Mouse (Mus musculus) liver, embryonic 15.5 days (tissue): Measurements from ENCODE around the gene Rps12. TPM values are rescaled to one million over a fixed set of nuclear protein-coding genes. Genes with fewer than 3 reads are reported as not detected.
A peak's percentile ranks its signal among the peaks of the same experiment; 100 is the strongest.

Experiments used
- ATAC-seq: fragments of 200-750 bp; cut with Nextera tagmentation; 2 replicates; pipeline ENCODE4 v1.8.0; 2017; ENCODE audit warnings: moderate number of reproducible peaks, mild to moderate bottlenecking, moderate library complexity; ENCODE audit not compliant: insufficient read depth
- H3K27ac ChIP-seq: fragments of 300-500 bp; sonication (generic); replicated peaks from 2 replicates; pipeline ENCODE4 v1.5.1; 2015; ENCODE audit warnings: mild to moderate bottlenecking, inconsistent platforms
- H3K27me3 ChIP-seq: fragments of 300-500 bp; sonication (generic); 2 replicates; pipeline ENCODE4 v1.6.1; 2015; ENCODE audit warnings: mild to moderate bottlenecking, inconsistent platforms
- H3K36me3 ChIP-seq: fragments of 300-500 bp; sonication (generic); replicated peaks from 2 replicates; pipeline ENCODE4 v1.6.1; 2015; ENCODE audit warnings: moderate library complexity, mild to moderate bottlenecking, inconsistent platforms
- H3K4me1 ChIP-seq: fragments of 300-500 bp; sonication (generic); replicated peaks from 2 replicates; pipeline ENCODE4 v1.6.1; 2015; ENCODE audit warnings: inconsistent platforms
- H3K4me2 ChIP-seq: fragments of 300-500 bp; sonication (generic); 2 replicates; pipeline ENCODE4 v1.6.1; 2015; ENCODE audit warnings: moderate library complexity, mild to moderate bottlenecking, inconsistent platforms
- H3K4me3 ChIP-seq: fragments of 300-500 bp; sonication (generic); replicated peaks from 2 replicates; pipeline ENCODE4 v1.5.1; 2015; ENCODE audit warnings: mild to moderate bottlenecking, inconsistent platforms
- H3K9ac ChIP-seq: fragments of 300-500 bp; sonication (generic); 2 replicates; pipeline ENCODE4 v1.6.1; 2015; ENCODE audit warnings: moderate library complexity, mild to moderate bottlenecking, inconsistent platforms
- H3K9me3 ChIP-seq: fragments of 300-500 bp; sonication (generic); replicated peaks from 2 replicates; pipeline ENCODE4 v1.6.1; 2016; ENCODE audit warnings: inconsistent platforms
- WGBS: fragments of 180-500 bp; shearing (Covaris S2); methylation state at CpG from one replicate; pipeline ENCODE4 v1.1.7; 2015; ENCODE audit warnings: mixed read lengths; ENCODE audit not compliant: insufficient replicate concordance; 5-methylcytosine and 5-hydroxymethylcytosine counted together
- polyA plus RNA-seq: library from polyadenylated mRNA; unstranded; fragments of >200 nt; fragmentation: Nextera tagmentation; extraction: Ambion mirVana; gene quantifications from 2 replicates; pipeline ENCODE4 v1.2.1, GENCODE M21; 2015

Rps12 gene
- 118 and 126 TPM in 2 replicates for polyA plus RNA-seq

DNA sequence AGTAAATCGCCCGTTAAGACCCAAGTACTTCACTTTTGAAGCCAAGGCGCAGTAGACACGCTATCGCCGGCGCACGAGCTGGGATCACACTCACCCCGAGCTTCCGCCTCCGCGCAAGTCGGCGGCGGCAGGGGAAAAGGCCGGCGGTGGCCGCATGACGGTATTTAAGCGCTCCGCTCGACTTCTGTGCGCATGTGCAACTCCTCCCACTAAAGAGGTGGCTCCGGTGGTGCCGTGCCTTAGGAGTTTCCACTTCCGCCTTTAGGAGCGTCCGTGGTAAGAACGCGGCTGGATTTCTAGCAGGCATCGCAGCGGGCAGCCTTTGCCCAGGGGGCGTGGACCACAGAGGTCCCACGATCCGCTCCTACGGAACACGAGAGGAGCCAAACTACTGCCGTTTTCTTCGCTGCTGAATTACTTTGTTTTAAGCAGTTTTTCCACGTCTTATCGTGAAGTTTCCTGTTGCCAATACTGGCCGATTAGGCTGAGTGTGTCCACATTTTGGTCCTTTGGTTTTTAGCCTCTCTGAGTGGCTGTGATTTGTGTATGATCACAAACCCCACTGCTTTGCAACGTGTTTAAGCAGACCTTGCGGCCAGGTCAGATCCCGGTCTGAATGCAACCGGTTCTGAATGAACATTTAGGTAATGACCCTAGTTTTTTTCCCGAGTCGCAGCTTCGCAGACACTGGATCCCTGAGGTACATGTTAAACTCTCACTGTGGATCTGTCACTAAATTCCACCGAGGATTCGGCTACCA, at the start of gene Rps12:
Gene Rps12 (minus strand): TSS at position 214 of the 760 bp plus-strand sequence.
- WGBS = under 1% methylated on average over 51 of the region's 51 CpGs
- H3K4me2 ChIP-seq = peak within 1 kb of the TSS; percentile 82
- peak within 1 kb of the TSS; percentile 87 for H3K9ac ChIP-seq
- H3K4me3 ChIP-seq = peak within 1 kb of the TSS; percentile 92
- H3K9me3 ChIP-seq = no peaks in the 10 kb centered on the region
- peaks cover 53% of the 10 kb centered on the region for H3K4me1 ChIP-seq
- H3K27me3 ChIP-seq = no peaks in the 10 kb centered on the region
- ATAC-seq = peak; percentile 94
- H3K27ac ChIP-seq = peak within 1 kb of the TSS; percentile 76
- H3K36me3 ChIP-seq = peaks cover 34% of the 10 kb centered on the region

DNA sequence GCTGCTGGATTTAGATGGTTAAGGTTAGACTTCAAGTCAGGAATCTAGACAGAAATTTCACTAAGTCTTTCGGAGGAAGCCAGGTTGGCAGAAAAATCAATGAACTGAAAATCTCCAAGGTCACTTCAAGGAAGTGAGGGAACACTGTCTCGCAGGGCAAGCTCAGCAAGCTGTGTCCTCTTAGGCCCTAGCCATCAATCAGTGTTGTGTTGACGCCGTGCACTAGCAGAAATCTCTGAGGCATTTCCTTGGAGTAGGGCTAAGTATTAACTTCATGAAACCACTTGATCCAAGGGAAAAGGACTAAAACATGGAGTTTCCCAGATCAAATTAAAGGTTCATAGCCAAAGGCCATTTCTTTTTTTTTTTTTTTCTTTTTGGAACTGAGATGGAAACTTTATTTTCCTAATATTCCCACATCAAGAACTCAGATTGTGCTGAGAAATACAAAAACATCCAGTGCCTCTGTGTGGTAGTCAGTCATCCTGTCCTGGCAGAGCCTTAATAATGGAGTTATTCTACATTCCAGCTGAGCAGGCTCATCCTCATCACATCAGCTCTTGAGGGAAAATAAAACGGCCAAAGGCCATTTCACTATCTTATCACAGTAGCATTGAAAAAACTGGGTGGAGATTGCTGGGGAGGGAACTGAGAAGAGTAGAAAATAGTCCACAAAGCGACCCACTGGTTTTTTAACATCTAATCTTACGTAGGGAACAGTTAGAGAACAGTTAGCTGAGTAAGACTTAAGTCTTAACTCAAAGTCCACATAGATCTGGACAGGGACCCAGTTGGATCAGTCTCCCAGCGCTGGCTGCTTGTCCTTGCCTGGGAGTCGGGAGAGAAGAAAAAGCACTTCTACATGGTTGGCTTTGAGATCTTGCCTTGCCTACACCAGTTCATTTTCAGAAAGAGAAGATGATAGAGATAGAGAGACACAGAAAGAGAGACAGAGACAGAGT, 49.2 kb upstream of the Rps12 start:
- WGBS = 45% methylated on average over 9 of the region's 9 CpGs
- no peak overlapping the region for H3K4me3 ChIP-seq
- no peaks in the 10 kb centered on the region for H3K27me3 ChIP-seq
- no peak overlapping the region for H3K9ac ChIP-seq
- H3K27ac ChIP-seq = no peak overlapping the region
- no peak for ATAC-seq
- H3K4me2 ChIP-seq = no peak overlapping the region
- no peaks in the 10 kb centered on the region for H3K9me3 ChIP-seq
- no peaks in the 10 kb centered on the region for H3K36me3 ChIP-seq
- H3K4me1 ChIP-seq = no peaks in the 10 kb centered on the region

DNA sequence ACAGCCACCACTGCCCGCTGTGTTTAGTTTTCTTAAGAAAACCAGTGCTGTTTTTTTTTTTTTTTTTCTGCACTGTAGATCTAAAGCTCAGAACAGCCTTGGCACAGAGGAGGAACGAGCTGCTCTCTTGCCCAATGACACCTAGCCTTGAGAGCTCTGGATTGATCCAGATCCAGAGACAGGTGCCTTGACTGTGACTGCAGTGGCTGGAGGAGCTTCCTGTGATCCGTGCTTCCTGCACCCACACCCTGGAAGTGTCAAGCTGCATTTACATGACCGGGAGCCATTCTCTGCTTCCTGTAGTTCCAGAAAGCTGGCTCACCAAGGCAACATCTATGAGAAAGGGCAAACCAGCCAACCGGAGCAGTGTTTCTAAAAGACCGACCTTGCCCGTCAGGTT, 39.4 kb upstream of the Rps12 start:
- no peaks in the 10 kb centered on the region for H3K9me3 ChIP-seq
- no peak overlapping the region for H3K27ac ChIP-seq
- no peaks in the 10 kb centered on the region for H3K27me3 ChIP-seq
- no peak for ATAC-seq
- H3K4me1 ChIP-seq = no peaks in the 10 kb centered on the region
- H3K9ac ChIP-seq = no peak overlapping the region
- H3K4me2 ChIP-seq = no peak overlapping the region
- 0 out of 2 replicates have a peak, but pooled peaks cover 10% of the 10 kb centered on the region for H3K36me3 ChIP-seq
- 73% methylated on average over 7 of the region's 7 CpGs for WGBS
- H3K4me3 ChIP-seq = no peak overlapping the region

DNA sequence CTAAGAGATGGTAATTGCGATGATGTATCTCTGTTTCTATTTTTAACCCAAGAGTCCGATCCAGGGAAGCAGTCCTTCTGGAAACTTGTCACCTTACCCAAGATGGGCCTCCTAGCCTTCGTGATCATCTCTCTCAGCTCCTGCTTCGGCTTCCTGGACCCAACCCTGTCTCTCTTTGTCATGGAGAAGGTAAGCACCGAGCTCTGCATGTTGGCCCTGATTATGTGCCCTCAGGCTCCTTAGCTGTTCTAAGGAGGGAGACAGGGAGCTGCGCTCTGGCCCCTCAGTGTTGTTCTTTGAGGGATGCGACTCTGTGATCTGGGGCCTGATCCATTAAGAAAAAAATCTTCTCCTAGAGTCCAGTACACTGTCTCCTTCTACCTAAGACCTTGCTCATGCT, 29.2 kb upstream of the Rps12 start:
- no peak overlapping the region for H3K27ac ChIP-seq
- H3K4me2 ChIP-seq = no peak overlapping the region
- H3K27me3 ChIP-seq = no peaks in the 10 kb centered on the region
- 73% methylated on average over 7 of the region's 7 CpGs for WGBS
- no peaks in the 10 kb centered on the region for H3K36me3 ChIP-seq
- ATAC-seq = no peak
- no peaks in the 10 kb centered on the region; the same call in 1 of the 2 replicates for H3K4me1 ChIP-seq
- no peaks in the 10 kb centered on the region for H3K9me3 ChIP-seq
- H3K4me3 ChIP-seq = no peak overlapping the region
- H3K9ac ChIP-seq = no peak overlapping the region

DNA sequence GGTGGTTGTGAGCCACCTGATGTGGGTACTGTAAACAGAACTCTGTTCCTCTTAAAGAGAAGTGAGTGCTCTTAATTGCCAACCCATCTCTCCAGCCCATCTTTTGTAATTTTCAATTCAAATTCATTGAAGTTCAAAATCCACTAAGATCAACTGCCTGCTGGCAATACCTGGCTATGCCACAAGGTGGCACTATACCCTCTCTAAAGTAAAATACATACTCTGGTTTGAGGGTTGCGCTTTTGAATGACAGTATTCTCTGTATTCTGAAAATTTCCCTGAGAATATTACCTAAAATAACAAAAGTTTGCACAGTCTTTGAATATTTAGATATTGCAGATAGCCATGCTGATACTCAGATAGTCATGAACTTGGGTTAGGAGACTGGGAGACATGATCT, 28.1 kb upstream of the Rps12 start:
- WGBS = 45% methylated on average over 1 of the region's 1 CpGs
- no peaks in the 10 kb centered on the region; the same call in 1 of the 2 replicates for H3K4me1 ChIP-seq
- no peaks in the 10 kb centered on the region for H3K9me3 ChIP-seq
- H3K27me3 ChIP-seq = no peaks in the 10 kb centered on the region
- no peak overlapping the region for H3K27ac ChIP-seq
- no peak overlapping the region for H3K4me2 ChIP-seq
- ATAC-seq = no peak
- H3K9ac ChIP-seq = no peak overlapping the region
- no peaks in the 10 kb centered on the region for H3K36me3 ChIP-seq
- H3K4me3 ChIP-seq = no peak overlapping the region

DNA sequence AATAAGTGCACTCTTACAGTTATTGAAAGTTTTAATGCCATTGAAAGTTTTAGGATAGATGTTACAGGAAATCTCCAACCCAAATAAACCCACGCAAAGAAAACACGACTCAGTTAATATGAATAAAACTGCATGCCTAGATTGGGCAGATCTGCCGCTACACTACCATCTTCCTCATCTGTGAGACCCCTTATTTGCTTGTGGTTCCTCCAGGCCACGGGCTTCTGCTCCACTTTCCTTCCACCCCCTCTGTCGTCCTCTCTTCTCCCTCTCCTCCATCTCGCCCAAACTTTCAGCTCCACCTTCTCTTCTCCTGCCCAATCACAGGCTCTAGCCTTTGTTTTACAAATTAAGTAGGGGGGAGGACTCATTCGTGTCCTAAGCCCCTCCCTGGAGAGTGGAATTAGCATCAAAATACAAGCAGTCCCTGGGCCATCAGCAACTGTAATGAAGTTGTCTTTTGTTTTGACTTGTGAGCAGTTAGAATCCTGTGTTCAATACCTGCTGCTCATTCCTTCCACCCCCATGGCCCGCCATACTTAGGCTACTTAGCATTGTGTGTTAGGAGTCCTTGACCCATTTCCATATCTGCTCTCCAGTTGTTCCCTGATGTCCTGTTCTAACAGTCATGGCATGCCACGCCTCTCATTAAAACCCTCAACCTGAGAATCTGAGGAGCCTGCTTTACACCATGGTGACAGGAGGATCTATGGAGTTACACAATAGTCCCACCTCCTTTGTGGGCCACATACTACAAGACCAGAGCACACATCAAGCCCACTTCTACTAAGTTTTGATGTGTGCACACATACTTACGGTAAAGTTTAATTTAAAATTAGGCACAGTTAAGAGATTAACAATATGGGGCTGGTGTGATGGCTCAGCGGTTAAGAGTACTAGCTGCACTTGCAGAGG, 26.0 kb upstream of the Rps12 start:
- no peaks in the 10 kb centered on the region for H3K36me3 ChIP-seq
- 50% methylated on average over 11 of the region's 11 CpGs for WGBS
- no peaks in the 10 kb centered on the region for H3K27me3 ChIP-seq
- H3K27ac ChIP-seq = no peak overlapping the region
- no peaks in the 10 kb centered on the region for H3K9me3 ChIP-seq
- no peak overlapping the region for H3K4me2 ChIP-seq
- ATAC-seq = no peak
- H3K4me3 ChIP-seq = no peak overlapping the region
- H3K4me1 ChIP-seq = no peaks in the 10 kb centered on the region; the same call in 1 of the 2 replicates
- H3K9ac ChIP-seq = no peak overlapping the region

DNA sequence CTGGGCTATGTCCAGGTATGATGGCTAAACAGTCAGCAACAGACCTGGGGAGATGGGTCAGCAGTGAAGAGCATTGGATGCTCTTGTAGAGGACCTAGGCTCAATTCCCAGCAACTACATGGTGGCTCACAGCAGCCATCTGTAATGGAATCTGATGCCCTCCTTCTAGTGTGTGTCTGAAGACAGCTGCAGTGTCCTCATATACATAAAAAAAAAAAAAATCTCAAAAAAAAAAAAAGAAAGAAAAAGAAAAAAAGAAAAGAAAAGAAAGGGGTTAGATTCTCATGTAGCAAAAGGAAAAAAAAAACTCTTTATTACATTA, 25.3 kb upstream of the Rps12 start:
- Histone ChIP-seq H3K4me3 (no peak overlapping the region), H3K4me1 (no peaks in the 10 kb centered on the region; the same call in 1 of the 2 replicates), H3K9me3 (no peaks in the 10 kb centered on the region), H3K36me3 (no peaks in the 10 kb centered on the region), H3K9ac (no peak overlapping the region), H3K27me3 (no peaks in the 10 kb centered on the region), H3K4me2 (no peak overlapping the region), H3K27ac (no peak overlapping the region)
- ATAC-seq = no peak

DNA sequence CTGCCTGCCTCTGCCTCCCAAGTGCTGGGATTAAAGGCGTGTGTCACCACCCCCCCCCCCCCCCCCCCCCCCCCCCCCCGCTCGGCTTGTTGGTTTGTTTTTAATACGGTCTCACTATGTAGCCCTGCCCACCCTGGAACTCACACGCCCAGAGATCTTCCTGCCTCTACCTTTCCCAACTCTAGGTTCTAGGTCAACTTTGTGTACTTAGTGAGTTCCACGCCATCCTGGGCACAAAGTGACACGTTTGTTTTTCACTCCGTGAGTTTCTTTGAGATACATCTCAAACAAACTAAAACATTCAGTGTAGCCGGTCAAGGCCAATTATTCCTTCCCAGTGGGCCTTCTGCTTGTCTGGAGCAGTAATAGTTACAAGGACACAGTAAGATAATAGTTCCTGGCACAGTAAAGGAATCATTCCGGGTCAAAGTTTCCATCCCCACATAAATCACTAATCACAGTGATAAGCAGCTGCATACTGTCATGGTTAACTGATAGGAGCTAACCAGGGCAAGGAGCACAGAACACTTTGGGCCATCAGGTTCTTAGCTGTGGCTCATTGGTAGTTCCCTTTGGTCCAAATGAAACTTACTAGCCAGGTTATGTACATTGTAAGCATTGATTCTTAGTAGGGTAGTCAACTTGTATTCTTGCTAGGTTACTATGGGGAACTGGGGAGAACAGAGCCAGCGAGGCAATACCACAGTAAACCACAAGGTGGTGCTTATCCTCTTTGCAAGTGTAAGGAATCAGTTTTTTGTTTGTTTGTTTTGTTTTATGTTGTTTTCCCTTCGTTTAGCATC, 24.8 kb upstream of the Rps12 start:
- Histone ChIP-seq H3K9ac (no peak overlapping the region), H3K4me2 (no peak overlapping the region), H3K36me3 (no peaks in the 10 kb centered on the region), H3K27me3 (no peaks in the 10 kb centered on the region), H3K4me1 (no peaks in the 10 kb centered on the region; the same call in 1 of the 2 replicates), H3K27ac (no peak overlapping the region), H3K4me3 (no peak overlapping the region), H3K9me3 (no peaks in the 10 kb centered on the region)
- ATAC-seq = no peak
- WGBS = 45% methylated on average over 9 of the region's 12 CpGs

DNA sequence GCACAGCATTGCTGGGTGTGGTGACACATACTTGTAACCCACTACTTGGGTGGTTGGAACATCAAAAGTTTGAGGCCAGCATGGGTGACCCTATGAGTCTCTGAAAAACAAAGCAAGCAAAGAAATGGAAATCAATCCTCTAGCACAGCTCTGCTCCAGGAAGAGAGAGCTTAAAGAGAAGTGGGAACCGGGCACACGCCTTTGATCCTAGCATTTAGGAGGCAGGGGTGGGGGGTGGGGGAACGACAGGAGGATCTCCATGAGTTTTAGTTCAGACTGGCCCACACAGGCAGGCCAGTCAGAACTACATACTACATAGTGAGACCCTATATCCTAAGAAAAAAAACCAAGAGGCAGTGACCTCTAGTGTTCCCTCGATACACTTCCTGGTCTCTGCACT, 19.1 kb upstream of the Rps12 start:
- H3K4me3 ChIP-seq = no peak overlapping the region
- 51% methylated on average over 4 of the region's 4 CpGs for WGBS
- no peaks in the 10 kb centered on the region for H3K27me3 ChIP-seq
- H3K4me1 ChIP-seq = no peaks in the 10 kb centered on the region
- H3K36me3 ChIP-seq = no peaks in the 10 kb centered on the region; the same call in 1 of the 2 replicates
- ATAC-seq = no peak
- no peak overlapping the region for H3K27ac ChIP-seq
- H3K4me2 ChIP-seq = no peak overlapping the region
- H3K9me3 ChIP-seq = no peaks in the 10 kb centered on the region
- no peak overlapping the region for H3K9ac ChIP-seq

DNA sequence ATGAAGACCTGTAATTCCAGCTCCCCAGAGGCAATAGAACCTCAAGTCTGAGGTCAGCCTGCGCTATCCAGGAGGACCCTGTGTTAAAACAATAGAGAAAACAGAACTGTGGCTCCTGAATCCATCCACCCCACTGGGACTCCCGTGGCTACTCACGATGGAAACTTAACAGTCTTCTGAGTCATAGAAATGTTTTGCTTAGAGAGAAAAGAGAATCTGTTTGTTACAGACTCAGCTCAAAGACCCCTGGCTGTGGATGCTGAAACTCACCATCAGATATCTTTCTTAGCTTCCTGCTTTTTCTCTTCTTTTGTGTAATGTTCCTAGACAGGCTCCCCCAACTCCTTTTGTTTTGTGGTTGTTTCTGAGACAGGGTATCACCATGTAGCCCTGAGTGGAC, 17.6 kb upstream of the Rps12 start:
- Histone ChIP-seq H3K27me3 (no peaks in the 10 kb centered on the region), H3K9me3 (no peaks in the 10 kb centered on the region), H3K36me3 (no peaks in the 10 kb centered on the region; the same call in 1 of the 2 replicates), H3K4me3 (no peak overlapping the region), H3K4me2 (no peak overlapping the region), H3K27ac (no peak overlapping the region), H3K4me1 (no peaks in the 10 kb centered on the region), H3K9ac (no peak overlapping the region)
- ATAC-seq = no peak
- WGBS = 68% methylated on average over 3 of the region's 3 CpGs
